Mouse (Mus musculus) stomach, adult 2 months (tissue): Measurements from ENCODE around the gene Trim16. TPM values are rescaled to one million over a fixed set of nuclear protein-coding genes. Genes with fewer than 3 reads are reported as not detected.

Source experiments
- polyA plus RNA-seq: library from polyadenylated mRNA; depleted of rRNA; stranded (reverse); fragments of >200 nt; gene quantifications from 2 replicates; pipeline ENCODE4 v1.2.3, GENCODE M21; 2012; rRNA removed

Trim16 gene
- polyA plus RNA-seq, result 6.8 and 7.9 TPM in 2 replicates

DNA sequence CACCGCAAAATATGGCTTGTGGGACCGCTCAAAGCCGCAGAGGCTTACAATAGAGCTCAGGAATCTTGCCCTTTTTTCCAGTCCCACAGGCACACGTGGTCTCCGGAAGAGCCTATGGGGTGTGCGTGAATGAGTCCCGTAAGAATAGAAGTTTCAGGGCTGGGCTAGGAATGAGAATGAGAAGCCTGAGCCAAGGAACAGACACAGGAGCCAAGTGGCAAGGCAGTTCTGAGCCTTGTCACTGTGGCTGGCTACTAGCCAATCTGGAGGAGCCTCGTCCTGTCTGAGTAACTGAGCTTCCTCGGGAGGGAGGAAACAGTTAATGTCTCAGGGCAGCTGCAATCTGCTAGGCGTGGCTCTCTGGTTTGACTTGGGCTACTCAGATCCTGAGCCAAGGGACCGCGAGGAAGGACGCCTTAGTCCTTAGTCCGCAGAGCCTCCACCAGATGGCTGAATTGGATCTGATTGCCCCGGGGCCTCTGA is at the start of gene Trim16:
Gene Trim16 (plus strand): TSS at position 173 of the 483 bp plus-strand sequence.

DNA sequence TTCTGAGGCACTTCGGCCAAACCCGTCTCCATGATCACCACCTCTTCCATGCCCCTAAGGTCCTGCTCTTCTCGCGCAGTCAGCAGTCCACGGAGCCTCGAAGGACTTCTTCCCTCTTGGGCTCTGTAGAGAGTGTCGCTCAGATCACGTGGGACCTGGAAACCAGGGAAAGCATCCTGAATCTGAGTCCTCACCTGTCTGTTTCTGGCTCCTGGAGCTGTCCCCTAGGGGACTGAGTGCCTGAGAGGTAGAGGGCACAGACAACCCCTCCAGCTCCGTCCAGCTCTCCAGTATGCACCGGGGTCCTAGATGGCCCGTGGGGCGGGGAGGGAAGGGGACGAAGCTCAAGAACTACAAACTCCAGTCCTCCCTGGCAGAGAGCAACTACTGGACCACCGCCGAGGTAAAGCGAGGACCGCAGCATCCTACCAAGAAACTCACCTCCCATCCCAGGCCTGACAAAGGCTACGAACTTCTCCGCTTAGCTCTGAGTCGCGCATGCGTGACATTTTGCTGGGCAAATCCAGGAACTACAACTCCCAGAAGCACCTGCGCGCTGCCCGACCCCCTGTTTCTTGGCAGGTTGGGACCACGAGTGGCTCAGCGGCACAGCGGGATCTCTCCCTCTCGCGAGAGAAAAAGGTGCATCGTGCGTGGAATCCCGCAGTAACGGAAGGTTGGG is 31.0 kb upstream of the Trim16 start, which contains the start of gene Zfp286:
Gene Zfp286 (minus strand): TSS at position 528 of the 682 bp plus-strand sequence.

DNA sequence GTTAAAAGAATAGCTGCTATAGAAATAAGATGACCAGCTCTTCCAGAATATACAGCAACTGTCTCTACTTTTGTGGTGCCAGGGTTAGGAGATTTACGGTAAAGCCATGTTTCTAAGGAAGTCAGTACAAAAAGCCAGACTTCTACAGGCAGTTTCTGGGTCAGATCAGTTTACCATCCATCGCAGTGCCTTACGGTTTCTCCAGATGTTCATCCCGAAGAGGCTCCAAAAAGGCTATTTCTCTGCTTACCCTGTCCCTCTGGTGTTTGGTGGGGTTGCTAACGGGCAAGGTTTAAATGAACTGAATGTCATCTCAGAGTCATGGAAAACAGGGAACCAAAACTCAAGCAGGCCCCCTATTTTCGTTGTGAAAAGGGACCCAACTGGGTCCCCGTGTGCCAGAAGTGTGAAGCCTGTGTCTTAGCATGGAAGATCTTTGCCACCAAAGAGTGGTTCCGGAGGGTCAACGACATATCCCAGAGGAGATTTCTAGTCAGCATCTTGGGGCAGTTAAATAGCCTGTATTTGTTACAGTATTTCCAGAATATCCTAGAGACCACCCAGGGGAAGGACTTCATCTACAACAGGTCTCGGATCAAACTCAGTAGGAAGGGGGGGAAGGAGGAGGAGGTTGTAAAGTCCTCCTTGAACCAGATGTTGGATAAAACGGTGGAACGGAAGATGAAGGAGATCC is 27.1 kb downstream of the Trim16 start, which contains the start of gene Fbxw10:
Gene Fbxw10 (plus strand): TSS at position 109 of the 694 bp plus-strand sequence.

DNA sequence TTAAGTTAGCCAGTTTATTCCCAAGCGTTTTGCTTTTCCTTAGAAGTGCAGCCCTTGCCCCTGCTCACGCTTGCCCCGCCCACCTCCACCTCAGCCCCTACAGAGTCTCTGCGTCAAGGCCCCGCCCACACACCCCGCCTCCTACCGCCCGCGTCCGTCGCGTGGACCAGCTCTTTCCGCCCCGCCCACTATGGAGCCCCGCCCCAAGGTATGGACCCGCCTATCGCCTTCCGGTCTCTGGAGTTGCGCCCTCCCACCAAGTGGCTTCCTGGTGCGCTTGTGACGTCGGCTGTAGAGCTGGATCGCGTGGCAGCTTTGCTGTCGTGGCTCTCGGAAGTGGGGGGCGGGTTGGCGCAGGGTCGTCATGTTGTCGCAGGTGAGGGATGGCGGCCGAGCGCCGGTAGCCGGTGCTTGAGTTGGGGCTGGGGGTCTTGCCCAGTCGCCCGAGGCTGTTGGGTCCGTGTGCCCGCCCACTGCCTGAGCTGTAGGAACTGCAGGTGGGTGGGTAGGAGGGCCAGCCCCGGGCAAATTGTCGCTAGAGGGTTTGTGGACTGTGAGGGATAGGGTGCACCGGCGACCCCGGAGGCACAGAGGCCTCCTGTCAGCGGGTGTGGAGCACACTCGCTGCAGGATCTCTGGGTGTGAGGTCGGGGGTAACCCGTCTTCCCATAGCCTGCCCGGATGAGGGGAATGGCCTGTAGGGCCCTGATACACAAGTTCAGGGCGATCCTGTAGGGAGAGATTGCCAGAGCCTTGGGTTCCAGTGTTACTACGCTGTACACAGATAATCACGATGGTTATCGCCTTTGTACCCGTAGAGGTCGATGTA is 59.4 kb downstream of the Trim16 start, which contains the start of gene Tvp23b:
Gene Tvp23b (plus strand): TSS at position 236 of the 829 bp plus-strand sequence.

Other genes with a start within 250 kb of the Trim16 start
- 7.1 and 8.1 TPM in 2 replicates for gene Trpv2, start 245.7 kb upstream of the Trim16 start, polyA plus RNA-seq
- gene Lrrc75a, start 171.7 kb upstream of the Trim16 start, polyA plus RNA-seq, result 14.8 and 19.3 TPM in 2 replicates
- gene Mmgt2, start 171.6 kb upstream of the Trim16 start, polyA plus RNA-seq, result 12.0 and 30.3 TPM in 2 replicates
- 0.11 and 0.39 TPM in 2 replicates for gene Zfp287, start 88.3 kb upstream of the Trim16 start, polyA plus RNA-seq
- gene Gm10428, start 67.1 kb upstream of the Trim16 start, polyA plus RNA-seq, result not detected in 2 replicates
- 0.06 and 0.11 TPM in 2 replicates for gene Zfp286, start 30.8 kb upstream of the Trim16 start, polyA plus RNA-seq
- gene Fbxw10, start 26.8 kb downstream of the Trim16 start, polyA plus RNA-seq, result 0.13 and 0.23 TPM in 2 replicates
- 1.9 and 2.7 TPM in 2 replicates for gene Tvp23b, start 59.2 kb downstream of the Trim16 start, polyA plus RNA-seq
- gene Cdrt4, start 131.0 kb downstream of the Trim16 start, polyA plus RNA-seq, result not detected in 2 replicates
- gene Tekt3, start 241.4 kb downstream of the Trim16 start, polyA plus RNA-seq, result not detected in 2 replicates